Comparison of ENCODE assay signal across 13 mouse cellular contexts in the genomic region with DNA sequence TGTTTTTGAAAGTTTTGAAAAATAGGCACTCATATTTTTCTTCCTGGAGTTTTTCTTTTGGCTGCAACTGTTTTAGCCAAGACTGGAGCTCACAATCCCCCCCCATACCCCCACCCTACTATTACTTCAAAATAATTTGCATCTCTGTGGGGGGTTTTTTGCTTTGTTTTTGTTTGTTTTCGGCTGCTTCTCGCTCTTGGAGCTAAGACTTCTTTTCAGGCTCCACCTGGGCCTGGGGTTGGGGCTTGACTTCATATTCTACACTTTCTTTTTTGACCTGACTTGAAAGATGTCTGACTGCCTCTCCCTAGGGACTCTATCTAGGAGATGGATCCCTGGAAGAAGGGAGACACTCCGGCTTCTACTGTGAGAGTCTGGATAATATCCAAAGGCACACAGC. TPM values are rescaled to one million over a fixed set of nuclear protein-coding genes. Genes with fewer than 3 reads are reported as not detected.
DNase-seq lines count a peak whose midpoint lies in the region; ATAC-seq and TF ChIP-seq lines count a peak whose summit lies in the region.
"Had no signal": no experiment of that assay in that cellular context is flagged by ENCODE, and none has a peak within 500 bp of the region (broad histone marks: within the 10 kb centered on the region; RNA-seq: fewer than 3 reads in every experiment).

No protein-coding gene starts in this region.

- H3K36me3 ChIP-seq in embryonic facial prominence, embryonic 13.5 days = no peaks in the 10 kb centered on the region
- H3K36me3 ChIP-seq in hindbrain, embryonic 13.5 days = no peaks in the 10 kb centered on the region
- H3K36me3 ChIP-seq in neural tube, embryonic 12.5 days = no peaks in the 10 kb centered on the region
- no peaks in the 10 kb centered on the region for H3K36me3 ChIP-seq in kidney, adult 2 months (ENCODE audit: control insufficient read depth, insufficient read depth, low read length)
- H3K36me3 ChIP-seq: limb, embryonic 15.5 days had no signal

- no peaks in the 10 kb centered on the region for H3K9me3 ChIP-seq in embryonic facial prominence, embryonic 13.5 days
- H3K9me3 ChIP-seq in hindbrain, embryonic 13.5 days = no peaks in the 10 kb centered on the region
- H3K9me3 ChIP-seq in neural tube, embryonic 12.5 days = no peaks in the 10 kb centered on the region
- H3K9me3 ChIP-seq: limb, embryonic 15.5 days had no signal

- no peak overlapping the region for H3K27ac ChIP-seq in embryonic facial prominence, embryonic 13.5 days
- peak overlapping the region; percentile 93 for H3K27ac ChIP-seq in hindbrain, embryonic 13.5 days
- 0 out of 2 replicates have a peak overlapping the region, but pooled peaks have one; percentile 26 for H3K27ac ChIP-seq in neural tube, embryonic 12.5 days
- H3K27ac ChIP-seq in kidney, adult 2 months (ENCODE audit: insufficient read depth, low read depth, low read length) = no peak overlapping the region
- H3K27ac ChIP-seq: limb, embryonic 15.5 days had no signal

- peaks cover 90% of the 10 kb centered on the region for H3K27me3 ChIP-seq in embryonic facial prominence, embryonic 13.5 days
- peaks cover 66% of the 10 kb centered on the region for H3K27me3 ChIP-seq in hindbrain, embryonic 13.5 days
- H3K27me3 ChIP-seq in neural tube, embryonic 12.5 days (replicated peaks) = peaks cover 22% of the 10 kb centered on the region
- peaks cover 20% of the 10 kb centered on the region for H3K27me3 ChIP-seq in kidney, adult 2 months (replicated peaks; ENCODE audit: control insufficient read depth, insufficient read depth, low read length)
- H3K27me3 ChIP-seq: CH12.LX had no signal

- TF ChIP-seq POLR2A in brain, embryonic 14.5 days (IDR thresholded peaks at IDR 0.05; ENCODE audit: borderline replicate concordance, extremely low read depth, insufficient read depth, insufficient read length, poor library complexity, severe bottlenecking) = no peak
- no peak for TF ChIP-seq POLR2A in kidney, adult 2 months (IDR thresholded peaks at IDR 0.05; ENCODE audit: low read depth, low read length)

- DNase-seq in brain, embryonic 14.5 days (ENCODE audit: low read depth) = peak; percentile 69
- DNase-seq in kidney, adult 2 months = no peak
- no peak for DNase-seq in adrenal gland, adult 8-10 months
- no peak for DNase-seq in heart, adult 18-20 months
- DNase-seq in liver = no peak
- DNase-seq: cerebellum, postnatal 25 days; layer of hippocampus, adult 9-11 months had no signal

- no peak for TF ChIP-seq CTCF in brain, embryonic 14.5 days (IDR thresholded peaks at IDR 0.05; ENCODE audit: borderline replicate concordance, extremely low read depth, insufficient read depth, insufficient read length)
- no peak for TF ChIP-seq CTCF in kidney, adult 2 months (conservative IDR thresholded peaks at IDR 0.05; ENCODE audit: insufficient read depth, insufficient read length, low read depth, low read length)

- no peak for ATAC-seq in embryonic facial prominence, embryonic 13.5 days (ENCODE audit: insufficient number of reproducible peaks, insufficient read depth, low FRiP score, low TSS enrichment, low read depth)
- no peak for ATAC-seq in hindbrain, embryonic 13.5 days (ENCODE audit: low FRiP score)
- ATAC-seq in neural tube, embryonic 12.5 days (ENCODE audit: low FRiP score, low read depth) = no peak
- ATAC-seq: lung, postnatal 0 days had no signal

- peak overlapping the region; percentile 18; the same call in 1 of the 2 replicates for H3K4me2 ChIP-seq in embryonic facial prominence, embryonic 13.5 days
- H3K4me2 ChIP-seq in hindbrain, embryonic 13.5 days = peak overlapping the region; percentile 71
- H3K4me2 ChIP-seq in neural tube, embryonic 12.5 days (replicated peaks) = peak overlapping the region; percentile 79
- H3K4me2 ChIP-seq: limb, embryonic 15.5 days had no signal

- WGBS in embryonic facial prominence, embryonic 13.5 days = 10% methylated on average over 3 of the region's 3 CpGs
- 3% methylated on average over 3 of the region's 3 CpGs for WGBS in hindbrain, embryonic 13.5 days
- WGBS in neural tube, embryonic 12.5 days = 5% methylated on average over 3 of the region's 3 CpGs
- WGBS in kidney, adult 2 months = 26% methylated on average over 3 of the region's 3 CpGs

- H3K9ac ChIP-seq in embryonic facial prominence, embryonic 13.5 days = 0 out of 2 replicates have a peak overlapping the region, but pooled peaks have one; percentile 7
- H3K9ac ChIP-seq in hindbrain, embryonic 13.5 days = peak overlapping the region; percentile 74
- H3K9ac ChIP-seq in neural tube, embryonic 12.5 days = peak overlapping the region; percentile 78
- H3K9ac ChIP-seq: limb, embryonic 15.5 days had no signal

- peaks cover under 1% of the 10 kb centered on the region for H3K4me1 ChIP-seq in embryonic facial prominence, embryonic 13.5 days
- peaks cover 35% of the 10 kb centered on the region for H3K4me1 ChIP-seq in hindbrain, embryonic 13.5 days (replicated peaks)
- peaks cover 16% of the 10 kb centered on the region for H3K4me1 ChIP-seq in neural tube, embryonic 12.5 days
- H3K4me1 ChIP-seq in kidney, adult 2 months (ENCODE audit: control insufficient read depth, insufficient read depth, low read length) = no peaks in the 10 kb centered on the region

- H3K4me3 ChIP-seq in embryonic facial prominence, embryonic 13.5 days = no peak overlapping the region
- H3K4me3 ChIP-seq in hindbrain, embryonic 13.5 days = peak overlapping the region; percentile 45
- peak overlapping the region; percentile 41 for H3K4me3 ChIP-seq in neural tube, embryonic 12.5 days
- no peak overlapping the region for H3K4me3 ChIP-seq in kidney, adult 2 months (ENCODE audit: insufficient read depth, low read depth, low read length)
- H3K4me3 ChIP-seq: limb, embryonic 15.5 days had no signal

RNA-seq across cellular contexts. Expression of a gene that starts 5.9 kb away (rescaled TPM):
- polyA plus RNA-seq in brain, embryonic 14.5 days (2012; rRNA removed) = 101 and 119 TPM in 2 replicates
- polyA plus RNA-seq in embryonic facial prominence, embryonic 13.5 days (2015; fragmentation: Nextera tagmentation; extraction: Ambion mirVana) = 4.1 and 7.3 TPM in 2 replicates
- 16.9 and 19.2 TPM in 2 replicates for polyA plus RNA-seq in hindbrain, embryonic 13.5 days (2015; fragmentation: Nextera tagmentation; extraction: Ambion mirVana)
- 48.0 and 49.7 TPM in 2 replicates for polyA plus RNA-seq in neural tube, embryonic 12.5 days (2016; fragmentation: Nextera tagmentation; extraction: Ambion mirVana)
- polyA plus RNA-seq in kidney, adult 2 months (2012; rRNA removed) = 0.03 TPM in 1 of 2 replicates, not detected in the other
- total RNA-seq in adrenal gland, adult 8-10 months (2022) = under 1 TPM; 0.28 to 0.38 (median 0.33) TPM
- total RNA-seq in heart, adult 18-20 months (2021) = under 1 TPM in 1 of 2 experiments, not detected in 1; 0.67 TPM
- total RNA-seq: CH12.LX had no signal

Comparison
In these comparisons a context has a peak if more than half of its experiments do, and no peak if none do; other contexts are left out.
1. H3K27ac ChIP-seq: peak in hindbrain, embryonic 13.5 days (single experiment) and neural tube, embryonic 12.5 days (single experiment); none in embryonic facial prominence, embryonic 13.5 days (single experiment) and kidney, adult 2 months (single experiment).
2. H3K4me2 ChIP-seq: peak in every context shown above with its lines; median percentile 79 in neural tube, embryonic 12.5 days; 71 in hindbrain, embryonic 13.5 days; 18 in embryonic facial prominence, embryonic 13.5 days.
3. H3K4me3 ChIP-seq: peak in hindbrain, embryonic 13.5 days (single experiment) and neural tube, embryonic 12.5 days (single experiment); none in embryonic facial prominence, embryonic 13.5 days (single experiment) and kidney, adult 2 months (single experiment).
4. H3K9ac ChIP-seq: peak in every context shown above with its lines; median percentile 78 in neural tube, embryonic 12.5 days; 74 in hindbrain, embryonic 13.5 days; 7 in embryonic facial prominence, embryonic 13.5 days.